Mouse (Mus musculus): ENCODE measurements around the gene Dchs2. TPM values are rescaled to one million over a fixed set of nuclear protein-coding genes. Genes with fewer than 3 reads are reported as not detected.

Gene Dchs2
- polyA plus RNA-seq, 1 experiment from 2014 or later: 0.11 TPM

- Histone ChIP-seq H3K4me1 (ENCODE audit: control insufficient read depth, insufficient read depth, low read length) (peaks cover 5% of the 10 kb centered on the region), H3K27me3 (ENCODE audit: control insufficient read depth, insufficient read depth, low read length) (no peaks in the 10 kb centered on the region), H3K9me3 (replicated peaks; ENCODE audit: control insufficient read depth, low read length) (no peaks in the 10 kb centered on the region), H3K4me2 (ENCODE audit: low read depth, low read length) (no peak overlapping the region), H3K9ac (ENCODE audit: low read length) (no peak overlapping the region), H3K36me3 (ENCODE audit: control insufficient read depth, insufficient read depth) (no peaks in the 10 kb centered on the region), H3K4me3 (ENCODE audit: low read length) (no peak overlapping the region), H3K27ac (ENCODE audit: low read length) (no peak overlapping the region)
- WGBS: 83% methylated on average over 4 of the region's 4 CpGs
- ATAC-seq (replicated peaks; ENCODE audit: extremely low read depth, insufficient read depth, low FRiP score): no peak
Measured at GRCm38 (mm10) chr3:83250001-83250545, 122.3 kb downstream of the Dchs2 start.

DNA sequence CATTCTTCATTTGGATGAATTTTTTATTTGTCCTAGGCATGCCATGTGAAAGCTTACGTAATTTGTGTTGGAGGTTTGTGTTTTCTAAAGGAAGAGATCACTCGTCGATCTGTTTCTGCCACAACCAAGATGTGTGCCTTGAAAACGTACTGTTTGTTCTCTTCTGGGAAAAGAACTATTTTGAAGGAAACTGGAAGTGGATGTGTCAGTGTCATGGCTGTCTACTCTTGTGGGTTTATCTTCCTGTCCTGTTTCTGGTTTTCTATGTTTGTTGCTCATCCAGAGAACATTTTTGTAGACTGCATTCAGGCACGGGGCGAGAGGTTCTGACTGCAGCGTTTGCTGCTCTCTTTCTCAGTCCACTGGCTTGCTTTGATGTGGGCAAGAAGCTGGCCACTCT is 124.2 kb downstream of the Dchs2 start:
- Histone ChIP-seq H3K36me3 (ENCODE audit: control insufficient read depth, insufficient read depth) (no peaks in the 10 kb centered on the region), H3K4me1 (ENCODE audit: control insufficient read depth, insufficient read depth, low read length) (peaks cover 5% of the 10 kb centered on the region), H3K4me2 (ENCODE audit: low read depth, low read length) (no peak overlapping the region), H3K9me3 (replicated peaks; ENCODE audit: control insufficient read depth, low read length) (no peaks in the 10 kb centered on the region), H3K27me3 (ENCODE audit: control insufficient read depth, insufficient read depth, low read length) (no peaks in the 10 kb centered on the region), H3K9ac (ENCODE audit: low read length) (no peak overlapping the region), H3K4me3 (ENCODE audit: low read length) (no peak overlapping the region), H3K27ac (ENCODE audit: low read length) (no peak overlapping the region)
- ATAC-seq (replicated peaks; ENCODE audit: extremely low read depth, insufficient read depth, low FRiP score): no peak
- WGBS: 50% methylated on average over 7 of the region's 7 CpGs

- Histone ChIP-seq H3K9ac (ENCODE audit: low read length) (no peak overlapping the region), H3K27me3 (ENCODE audit: control insufficient read depth, insufficient read depth, low read length) (no peaks in the 10 kb centered on the region), H3K4me1 (ENCODE audit: control insufficient read depth, insufficient read depth, low read length) (no peaks in the 10 kb centered on the region), H3K27ac (ENCODE audit: low read length) (no peak overlapping the region), H3K9me3 (replicated peaks; ENCODE audit: control insufficient read depth, low read length) (no peaks in the 10 kb centered on the region), H3K36me3 (ENCODE audit: control insufficient read depth, insufficient read depth) (no peaks in the 10 kb centered on the region), H3K4me2 (ENCODE audit: low read depth, low read length) (no peak overlapping the region), H3K4me3 (ENCODE audit: low read length) (no peak overlapping the region)
- no peak for ATAC-seq (replicated peaks; ENCODE audit: extremely low read depth, insufficient read depth, low FRiP score)
- 37% methylated on average over 4 of the region's 4 CpGs for WGBS
Measured at GRCm38 (mm10) chr3:83259421-83259820, 131.7 kb downstream of the Dchs2 start.

DNA sequence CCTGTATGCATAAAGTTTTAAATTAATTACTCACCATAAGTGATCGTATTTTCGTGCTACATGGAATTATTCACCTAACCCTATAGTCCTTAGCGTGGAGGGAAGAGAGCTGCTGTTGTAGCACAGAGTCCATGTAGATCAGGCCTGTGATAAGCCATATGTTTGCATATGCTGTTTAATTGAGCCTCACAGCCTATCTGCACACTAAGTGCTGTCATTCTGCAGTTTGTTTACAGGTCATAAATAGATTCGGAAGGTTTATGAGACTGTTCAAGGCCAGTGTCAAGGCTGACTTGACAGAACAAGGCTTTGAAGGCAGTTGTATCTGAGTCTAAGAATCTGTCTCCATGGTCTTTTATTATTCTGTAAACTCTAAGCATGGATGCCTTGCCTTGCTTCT is 138.3 kb downstream of the Dchs2 start:
- H3K9ac ChIP-seq (ENCODE audit: low read length): no peak overlapping the region
- no peaks in the 10 kb centered on the region for H3K27me3 ChIP-seq (ENCODE audit: control insufficient read depth, insufficient read depth, low read length)
- H3K4me3 ChIP-seq (ENCODE audit: low read length): no peak overlapping the region
- no peak for ATAC-seq (replicated peaks; ENCODE audit: extremely low read depth, insufficient read depth, low FRiP score)
- no peaks in the 10 kb centered on the region for H3K4me1 ChIP-seq (ENCODE audit: control insufficient read depth, insufficient read depth, low read length)
- no peak overlapping the region for H3K27ac ChIP-seq (ENCODE audit: low read length)
- no peaks in the 10 kb centered on the region for H3K9me3 ChIP-seq (replicated peaks; ENCODE audit: control insufficient read depth, low read length)
- H3K4me2 ChIP-seq (ENCODE audit: low read depth, low read length): no peak overlapping the region
- H3K36me3 ChIP-seq (ENCODE audit: control insufficient read depth, insufficient read depth): no peaks in the 10 kb centered on the region
- WGBS: 79% methylated on average over 4 of the region's 4 CpGs

DNA sequence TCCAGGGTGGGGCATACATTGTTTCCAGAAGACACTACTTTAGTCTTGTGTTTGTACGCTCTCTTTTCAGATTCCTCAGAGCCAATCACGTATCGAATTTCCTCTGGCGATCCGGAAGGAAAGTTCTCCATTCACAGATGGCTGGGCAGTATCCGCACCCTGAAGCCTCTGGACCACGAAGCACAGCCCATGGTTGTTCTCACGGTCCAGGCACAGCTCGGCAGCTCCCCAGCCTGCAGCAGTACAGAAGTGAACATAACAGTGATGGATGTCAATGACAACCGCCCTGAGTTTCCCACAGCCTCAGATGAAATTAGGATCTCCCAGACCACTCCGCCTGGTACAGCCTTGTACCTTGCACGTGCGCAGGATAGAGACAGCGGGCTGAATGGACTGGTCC is 142.5 kb downstream of the Dchs2 start:
- Histone ChIP-seq H3K4me2 (ENCODE audit: low read depth, low read length) (no peak overlapping the region), H3K9ac (ENCODE audit: low read length) (no peak overlapping the region), H3K27ac (ENCODE audit: low read length) (no peak overlapping the region), H3K9me3 (replicated peaks; ENCODE audit: control insufficient read depth, low read length) (no peaks in the 10 kb centered on the region), H3K4me3 (ENCODE audit: low read length) (no peak overlapping the region), H3K4me1 (ENCODE audit: control insufficient read depth, insufficient read depth, low read length) (0 out of 2 replicates have a peak, but pooled peaks cover 2% of the 10 kb centered on the region), H3K27me3 (ENCODE audit: control insufficient read depth, insufficient read depth, low read length) (no peaks in the 10 kb centered on the region), H3K36me3 (ENCODE audit: control insufficient read depth, insufficient read depth) (no peaks in the 10 kb centered on the region)
- WGBS: 87% methylated on average over 14 of the region's 14 CpGs
- no peak for ATAC-seq (replicated peaks; ENCODE audit: extremely low read depth, insufficient read depth, low FRiP score)

- 58% methylated on average over 9 of the region's 9 CpGs for WGBS
- ATAC-seq (replicated peaks; ENCODE audit: extremely low read depth, insufficient read depth, low FRiP score): no peak
- H3K9ac ChIP-seq (ENCODE audit: low read length): no peak overlapping the region
- H3K9me3 ChIP-seq (replicated peaks; ENCODE audit: control insufficient read depth, low read length): no peaks in the 10 kb centered on the region
- H3K27ac ChIP-seq (ENCODE audit: low read length): no peak overlapping the region
- H3K36me3 ChIP-seq (ENCODE audit: control insufficient read depth, insufficient read depth): no peaks in the 10 kb centered on the region
- no peak overlapping the region for H3K4me3 ChIP-seq (ENCODE audit: low read length)
- peaks cover 6% of the 10 kb centered on the region; the same call in 1 of the 2 replicates for H3K4me1 ChIP-seq (ENCODE audit: control insufficient read depth, insufficient read depth, low read length)
- H3K27me3 ChIP-seq (ENCODE audit: control insufficient read depth, insufficient read depth, low read length): no peaks in the 10 kb centered on the region
- H3K4me2 ChIP-seq (ENCODE audit: low read depth, low read length): no peak overlapping the region
Measured at GRCm38 (mm10) chr3:83270982-83271381, 143.2 kb downstream of the Dchs2 start.

DNA sequence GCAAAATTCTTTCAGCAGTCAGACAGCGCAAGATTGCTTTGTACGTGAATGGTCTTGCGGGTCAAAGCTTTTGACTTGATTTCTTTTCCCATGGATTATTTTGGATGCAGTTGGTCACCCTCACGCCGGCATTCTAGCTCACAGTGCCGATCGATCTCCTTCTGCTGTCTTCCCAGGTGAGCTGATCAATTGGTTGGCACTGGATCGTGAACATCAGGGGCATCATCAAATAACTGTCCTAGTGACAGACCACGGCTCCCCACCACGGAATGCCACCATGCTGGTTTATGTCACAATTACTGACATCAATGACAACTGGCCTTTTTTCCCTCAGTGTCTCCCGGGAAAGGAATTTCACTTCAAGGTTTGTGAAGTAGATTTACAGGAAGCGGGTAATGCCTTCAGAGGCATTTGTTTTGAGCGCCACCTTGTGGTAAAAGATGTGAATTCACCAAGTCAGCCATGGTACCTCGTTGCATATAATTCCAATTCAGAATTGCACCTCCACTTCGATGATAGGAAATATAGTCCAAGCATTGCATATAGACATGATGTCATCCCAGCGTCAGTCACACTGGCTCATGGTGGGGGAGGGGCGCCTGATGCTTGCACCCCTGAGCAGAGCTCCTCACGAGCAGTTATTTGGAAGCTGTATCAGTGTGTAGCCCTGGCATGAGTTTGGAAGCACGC is 146.0 kb downstream of the Dchs2 start:
- peak overlapping the region; percentile 34 for H3K4me3 ChIP-seq (ENCODE audit: low read length)
- no peaks in the 10 kb centered on the region for H3K36me3 ChIP-seq (ENCODE audit: control insufficient read depth, insufficient read depth)
- H3K4me1 ChIP-seq (ENCODE audit: control insufficient read depth, insufficient read depth, low read length): peaks cover 6% of the 10 kb centered on the region; the same call in 1 of the 2 replicates
- H3K9ac ChIP-seq (ENCODE audit: low read length): peak overlapping the region; percentile 36; the same call in 1 of the 2 replicates
- no peak overlapping the region for H3K27ac ChIP-seq (ENCODE audit: low read length)
- ATAC-seq (replicated peaks; ENCODE audit: extremely low read depth, insufficient read depth, low FRiP score): no peak
- H3K27me3 ChIP-seq (ENCODE audit: control insufficient read depth, insufficient read depth, low read length): no peaks in the 10 kb centered on the region
- H3K9me3 ChIP-seq (replicated peaks; ENCODE audit: control insufficient read depth, low read length): no peaks in the 10 kb centered on the region
- peak overlapping the region; percentile 70 for H3K4me2 ChIP-seq (ENCODE audit: low read depth, low read length)
- WGBS: 32% methylated on average over 19 of the region's 19 CpGs

- no peak overlapping the region for H3K4me2 ChIP-seq (ENCODE audit: low read depth, low read length)
- H3K4me3 ChIP-seq (ENCODE audit: low read length): no peak overlapping the region
- H3K36me3 ChIP-seq (ENCODE audit: control insufficient read depth, insufficient read depth): no peaks in the 10 kb centered on the region
- no peaks in the 10 kb centered on the region for H3K27me3 ChIP-seq (ENCODE audit: control insufficient read depth, insufficient read depth, low read length)
- H3K4me1 ChIP-seq (ENCODE audit: control insufficient read depth, insufficient read depth, low read length): peaks cover 6% of the 10 kb centered on the region; the same call in 1 of the 2 replicates
- H3K27ac ChIP-seq (ENCODE audit: low read length): no peak overlapping the region
- WGBS: 28% methylated on average over 5 of the region's 5 CpGs
- no peak overlapping the region for H3K9ac ChIP-seq (ENCODE audit: low read length)
- no peak for ATAC-seq (replicated peaks; ENCODE audit: extremely low read depth, insufficient read depth, low FRiP score)
- no peaks in the 10 kb centered on the region for H3K9me3 ChIP-seq (replicated peaks; ENCODE audit: control insufficient read depth, low read length)
Measured at GRCm38 (mm10) chr3:83275703-83276102, 148.0 kb downstream of the Dchs2 start.

- no peak overlapping the region for H3K4me3 ChIP-seq (ENCODE audit: low read length)
- ATAC-seq (replicated peaks; ENCODE audit: extremely low read depth, insufficient read depth, low FRiP score): no peak
- WGBS: 54% methylated on average over 1 of the region's 1 CpGs
Measured at GRCm38 (mm10) chr3:83283882-83284281, 156.1 kb downstream of the Dchs2 start.

More at GRCm38 (mm10) chr3:83283882-83284281, 156.1 kb downstream of the Dchs2 start:
- no peak overlapping the region for H3K27ac ChIP-seq (ENCODE audit: low read length)
- H3K27me3 ChIP-seq (ENCODE audit: control insufficient read depth, insufficient read depth, low read length): no peaks in the 10 kb centered on the region
- H3K9me3 ChIP-seq (replicated peaks; ENCODE audit: control insufficient read depth, low read length): no peaks in the 10 kb centered on the region
- H3K4me1 ChIP-seq (ENCODE audit: control insufficient read depth, insufficient read depth, low read length): 0 out of 2 replicates have a peak, but pooled peaks cover 3% of the 10 kb centered on the region
- H3K4me2 ChIP-seq (ENCODE audit: low read depth, low read length): no peak overlapping the region
- H3K36me3 ChIP-seq (ENCODE audit: control insufficient read depth, insufficient read depth): no peaks in the 10 kb centered on the region
- H3K9ac ChIP-seq (ENCODE audit: low read length): no peak overlapping the region

Data from heart, embryonic 16.5 days (tissue).